Mouse (Mus musculus) liver, postnatal 0 days (tissue): ENCODE data around the gene Tbc1d5. TPM values are rescaled to one million over a fixed set of nuclear protein-coding genes. Genes with fewer than 3 reads are reported as not detected.

ENCODE experiments used
- ATAC-seq: fragments of 200-750 bp; cut with Nextera tagmentation; 2 replicates; pipeline ENCODE4 v1.8.0; 2017; ENCODE audit warnings: mild to moderate bottlenecking, moderate library complexity
- DNase-seq: peaks from one replicate; pipeline ENCODE4 v3.0.0-alpha.2; 2016
- H3K27ac ChIP-seq: fragments of 300-500 bp; sonication (generic); 2 replicates; pipeline ENCODE4 v1.5.1; 2014; ENCODE audit warnings: antibody characterized with exemption, moderate library complexity, mild to moderate bottlenecking, low read depth
- H3K27me3 ChIP-seq: fragments of 300-500 bp; sonication (generic); 2 replicates; pipeline ENCODE4 v1.6.1; 2014; ENCODE audit warnings: low read length, control low read depth, mixed read lengths; ENCODE audit not compliant: insufficient read depth
- H3K36me3 ChIP-seq: fragments of 300-500 bp; sonication (generic); replicated peaks from 2 replicates; pipeline ENCODE4 v1.6.1; 2014; ENCODE audit warnings: mild to moderate bottlenecking, control low read depth, low read length, moderate library complexity, mixed read lengths; ENCODE audit not compliant: insufficient read depth
- H3K4me1 ChIP-seq: fragments of 300-500 bp; sonication (generic); 2 replicates; pipeline ENCODE4 v1.6.1; 2014; ENCODE audit warnings: antibody characterized with exemption, mild to moderate bottlenecking, control low read depth; ENCODE audit not compliant: insufficient read depth
- H3K4me2 ChIP-seq: fragments of 300-500 bp; sonication (generic); 2 replicates; pipeline ENCODE4 v1.6.1; 2014; ENCODE audit warnings: low read depth, mild to moderate bottlenecking, low read length, moderate library complexity, mixed read lengths
- H3K4me3 ChIP-seq: fragments of 300-500 bp; sonication (generic); 2 replicates; pipeline ENCODE4 v1.5.1; 2014; ENCODE audit warnings: low read depth, low read length
- H3K9ac ChIP-seq: fragments of 300-500 bp; sonication (generic); replicated peaks from 2 replicates; pipeline ENCODE4 v1.6.1; 2014; ENCODE audit warnings: mild to moderate bottlenecking, moderate library complexity
- H3K9me3 ChIP-seq: fragments of 300-500 bp; sonication (generic); 2 replicates; pipeline ENCODE4 v1.6.1; 2016; ENCODE audit warnings: mild to moderate bottlenecking, control low read depth, low read length, mixed read lengths
- CTCF ChIP-seq: sonication (generic); IDR thresholded peaks from 2 replicates; pipeline ENCODE4 v1.5.1; 2016; ENCODE audit warnings: antibody characterized with exemption, low read depth
- EP300 ChIP-seq: IDR thresholded peaks from 2 replicates; pipeline ENCODE4 v1.6.1; 2016; ENCODE audit warnings: antibody characterized with exemption, low read depth, mild to moderate bottlenecking
- WGBS: fragments of 180-500 bp; shearing (Covaris S2); extraction: QIAGEN DNeasy Blood & Tissue Kit; methylation state at CpG from one replicate; pipeline ENCODE4 v1.1.7; 2014; ENCODE audit not compliant: insufficient replicate concordance; 5-methylcytosine and 5-hydroxymethylcytosine counted together
- polyA plus RNA-seq: library from polyadenylated mRNA; unstranded; fragments of >200 nt; fragmentation: Nextera tagmentation; extraction: Ambion mirVana; gene quantifications from 2 replicates; pipeline ENCODE4 v1.2.1, GENCODE M21; 2015

The Tbc1d5 gene
- polyA plus RNA-seq, 1 experiment from 2014 or later, result 2.5 TPM

- TF ChIP-seq EP300 (no peak), CTCF (no peak)
- DNase-seq, result peak; percentile 76
- H3K36me3 ChIP-seq, result no peaks in the 10 kb centered on the region
- no peaks in the 10 kb centered on the region for H3K9me3 ChIP-seq
- no peaks in the 10 kb centered on the region for H3K27me3 ChIP-seq
- H3K27ac ChIP-seq, result peak overlapping the region; percentile 100
- peaks cover 5% of the 10 kb centered on the region for H3K4me1 ChIP-seq
- peak overlapping the region; percentile 87 for H3K4me2 ChIP-seq
- peak overlapping the region; percentile 83 for H3K4me3 ChIP-seq
- under 1% methylated on average over 28 of the region's 59 CpGs for WGBS
- ATAC-seq, result peak; percentile 78
- peak overlapping the region; percentile 98 for H3K9ac ChIP-seq
Measured at GRCm38 (mm10) chr17:51178491-51179194, 509 bp downstream of the Tbc1d5 start.

GRCm38 (mm10) chr17:51177923-51178322, 1.2 kb downstream of the Tbc1d5 start:
- H3K27me3 ChIP-seq, result no peaks in the 10 kb centered on the region
- no peaks in the 10 kb centered on the region for H3K36me3 ChIP-seq
- 30% methylated on average over 6 of the region's 6 CpGs for WGBS
- peaks cover 5% of the 10 kb centered on the region for H3K4me1 ChIP-seq
- H3K9ac ChIP-seq, result peak overlapping the region; percentile 98
- H3K9me3 ChIP-seq, result no peaks in the 10 kb centered on the region
- TF ChIP-seq CTCF (no peak), EP300 (no peak)
- ATAC-seq (no peak), DNase-seq (no peak)
- peak overlapping the region; percentile 87 for H3K4me2 ChIP-seq
- H3K27ac ChIP-seq, result peak overlapping the region; percentile 100
- peak overlapping the region; percentile 83 for H3K4me3 ChIP-seq

- Histone ChIP-seq H3K27ac (no peak overlapping the region), H3K27me3 (no peaks in the 10 kb centered on the region), H3K4me1 (peaks cover 2% of the 10 kb centered on the region; the same call in 1 of the 2 replicates), H3K9ac (no peak overlapping the region), H3K4me3 (no peak overlapping the region), H3K9me3 (no peaks in the 10 kb centered on the region), H3K36me3 (no peaks in the 10 kb centered on the region), H3K4me2 (no peak overlapping the region)
- WGBS, result 70% methylated on average over 1 of the region's 1 CpGs
- no peak for DNase-seq
- TF ChIP-seq CTCF (no peak), EP300 (no peak)
- no peak for ATAC-seq
Measured at GRCm38 (mm10) chr17:51172332-51172731, 6.8 kb downstream of the Tbc1d5 start.

- no peak for DNase-seq
- Histone ChIP-seq H3K9ac (no peak overlapping the region), H3K9me3 (no peaks in the 10 kb centered on the region), H3K4me1 (no peaks in the 10 kb centered on the region), H3K27me3 (no peaks in the 10 kb centered on the region), H3K36me3 (no peaks in the 10 kb centered on the region), H3K4me2 (no peak overlapping the region), H3K4me3 (no peak overlapping the region), H3K27ac (no peak overlapping the region)
- no peak for TF ChIP-seq CTCF
- ATAC-seq, result no peak
- WGBS, result 80% methylated on average over 3 of the region's 3 CpGs
Measured at GRCm38 (mm10) chr17:51171504-51171903, 7.6 kb downstream of the Tbc1d5 start.

- 80% methylated on average over 4 of the region's 4 CpGs for WGBS
- no peak overlapping the region for H3K4me2 ChIP-seq
- TF ChIP-seq CTCF (no peak), EP300 (no peak)
- no peak for DNase-seq
- H3K4me1 ChIP-seq, result no peaks in the 10 kb centered on the region
- no peak overlapping the region for H3K4me3 ChIP-seq
- H3K9me3 ChIP-seq, result no peaks in the 10 kb centered on the region
- no peaks in the 10 kb centered on the region for H3K36me3 ChIP-seq
- no peak for ATAC-seq
- no peaks in the 10 kb centered on the region for H3K27me3 ChIP-seq
- H3K27ac ChIP-seq, result no peak overlapping the region
- H3K9ac ChIP-seq, result no peak overlapping the region
Measured at GRCm38 (mm10) chr17:51169911-51170310, 9.2 kb downstream of the Tbc1d5 start.

GRCm38 (mm10) chr17:51162366-51162765, 16.8 kb downstream of the Tbc1d5 start:
- H3K36me3 ChIP-seq, result no peaks in the 10 kb centered on the region
- ATAC-seq (no peak), DNase-seq (no peak)
- no peaks in the 10 kb centered on the region for H3K27me3 ChIP-seq
- H3K4me2 ChIP-seq, result no peak overlapping the region
- no peaks in the 10 kb centered on the region for H3K9me3 ChIP-seq
- H3K4me1 ChIP-seq, result no peaks in the 10 kb centered on the region
- TF ChIP-seq EP300, result no peak
- no peak for TF ChIP-seq CTCF
- no peak overlapping the region for H3K27ac ChIP-seq
- H3K4me3 ChIP-seq, result no peak overlapping the region
- no peak overlapping the region for H3K9ac ChIP-seq
